Mouse (Mus musculus): ENCODE results near the gene Fndc3b.

DNA sequence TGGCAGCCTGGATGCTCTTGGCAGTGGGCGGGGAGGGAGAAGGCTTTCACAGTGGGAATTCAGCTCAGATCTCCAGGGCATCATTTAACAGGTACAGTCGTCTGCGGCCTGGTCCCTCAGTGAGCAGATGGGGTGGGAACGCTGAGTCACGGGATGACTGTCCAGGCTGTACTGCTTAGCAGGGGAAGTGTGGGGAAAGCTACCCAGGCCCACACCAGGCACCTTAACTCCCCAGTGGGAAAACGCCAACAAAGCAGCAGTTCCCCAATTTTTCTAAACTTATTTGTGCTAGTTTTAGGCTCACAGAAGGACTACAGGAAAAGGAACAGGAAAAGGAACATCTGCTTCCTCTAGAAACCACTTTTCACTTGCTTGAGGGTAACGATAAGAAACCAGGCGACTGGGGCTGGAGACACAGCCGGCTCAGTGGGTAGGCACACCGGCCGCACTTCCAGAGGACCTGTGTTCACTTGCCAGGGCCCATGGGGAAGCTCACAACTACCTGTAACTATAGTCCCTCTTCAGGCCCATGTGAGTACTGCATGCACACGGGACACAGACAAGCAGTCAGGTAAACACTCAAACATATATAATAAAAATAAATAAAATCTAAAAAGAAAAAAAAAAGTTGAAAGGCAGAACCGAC is 257.5 kb downstream of the Fndc3b start:
- TF ChIP-seq POLR2A (IDR thresholded peaks at IDR 0.05; ENCODE audit: extremely low read depth, insufficient read depth, low read length) = no peak
- TF ChIP-seq CTCF (IDR thresholded peaks at IDR 0.05; ENCODE audit: extremely low read depth, insufficient read depth, low read length) = no peak

All from cortical plate, adult 2 months (tissue).